Mouse (Mus musculus) embryonic fibroblast, embryonic 13.5 days (primary cell): ENCODE measurements around the gene Vsx1.

Source experiments
- CTCF ChIP-seq: IDR thresholded peaks from 2 replicates; pipeline ENCODE4 v1.5.1; 2011; ENCODE audit warnings: mild to moderate bottlenecking, control low read depth, low read length, moderate library complexity, borderline replicate concordance; ENCODE audit not compliant: insufficient read depth
- POLR2A ChIP-seq: IDR thresholded peaks from 2 replicates; pipeline ENCODE4 v1.6.1; 2011; ENCODE audit warnings: low read depth, mild to moderate bottlenecking, control low read depth, low read length, moderate library complexity

GRCm38 (mm10) chr2:150670926-150671325, 18.2 kb downstream of the Vsx1 start:
- TF ChIP-seq CTCF (no peak), POLR2A (no peak)
